Mouse (Mus musculus): ENCODE data around the gene Dnajb14. TPM values are rescaled to one million over a fixed set of nuclear protein-coding genes. Genes with fewer than 3 reads are reported as not detected.
A peak's percentile ranks its signal among the peaks of the same experiment; 100 is the strongest.

Gene Dnajb14
- polyA plus RNA-seq, 1 experiment from 2014 or later, result 12.1 TPM

GRCm38 (mm10) chr3:137887961-137888360 lies 20.5 kb downstream of the Dnajb14 start:
- TF ChIP-seq CTCF (IDR thresholded peaks at IDR 0.05; ENCODE audit: low read depth), result no peak
- Histone ChIP-seq H3K36me3 (ENCODE audit: insufficient read depth, low read length) (peaks cover 22% of the 10 kb centered on the region), H3K27me3 (ENCODE audit: insufficient read depth, low read length) (no peaks in the 10 kb centered on the region), H3K4me2 (ENCODE audit: low read length) (no peak overlapping the region), H3K9me3 (replicated peaks; ENCODE audit: low read length) (no peaks in the 10 kb centered on the region), H3K4me1 (replicated peaks; ENCODE audit: insufficient read depth, low read length) (no peaks in the 10 kb centered on the region), H3K9ac (ENCODE audit: low read depth, low read length) (no peak overlapping the region), H3K4me3 (replicated peaks; ENCODE audit: low read depth, low read length) (no peak overlapping the region), H3K27ac (no peak overlapping the region)
- no peak for ATAC-seq (replicated peaks; ENCODE audit: low FRiP score, low read depth)
- WGBS, result 87% methylated on average over 7 of the region's 7 CpGs
- no peak for DNase-seq (ENCODE audit: low spot score)

- Histone ChIP-seq H3K4me2 (ENCODE audit: low read length) (no peak overlapping the region), H3K36me3 (ENCODE audit: insufficient read depth, low read length) (peaks cover 26% of the 10 kb centered on the region), H3K4me3 (replicated peaks; ENCODE audit: low read depth, low read length) (no peak overlapping the region), H3K9me3 (replicated peaks; ENCODE audit: low read length) (no peaks in the 10 kb centered on the region), H3K4me1 (replicated peaks; ENCODE audit: insufficient read depth, low read length) (no peaks in the 10 kb centered on the region), H3K27ac (no peak overlapping the region), H3K9ac (ENCODE audit: low read depth, low read length) (no peak overlapping the region), H3K27me3 (ENCODE audit: insufficient read depth, low read length) (no peaks in the 10 kb centered on the region)
- DNase-seq (ENCODE audit: low spot score) (no peak), ATAC-seq (replicated peaks; ENCODE audit: low FRiP score, low read depth) (no peak)
- 84% methylated on average over 3 of the region's 3 CpGs for WGBS
- no peak for TF ChIP-seq CTCF (IDR thresholded peaks at IDR 0.05; ENCODE audit: low read depth)
Observed at GRCm38 (mm10) chr3:137891089-137891488, 23.6 kb downstream of the Dnajb14 start.

GRCm38 (mm10) chr3:137892118-137892517 lies 24.6 kb downstream of the Dnajb14 start:
- Histone ChIP-seq H3K4me3 (replicated peaks; ENCODE audit: low read depth, low read length) (no peak overlapping the region), H3K4me2 (ENCODE audit: low read length) (no peak overlapping the region), H3K9me3 (replicated peaks; ENCODE audit: low read length) (no peaks in the 10 kb centered on the region), H3K9ac (ENCODE audit: low read depth, low read length) (no peak overlapping the region), H3K36me3 (ENCODE audit: insufficient read depth, low read length) (peaks cover 26% of the 10 kb centered on the region), H3K4me1 (replicated peaks; ENCODE audit: insufficient read depth, low read length) (no peaks in the 10 kb centered on the region), H3K27me3 (ENCODE audit: insufficient read depth, low read length) (no peaks in the 10 kb centered on the region), H3K27ac (no peak overlapping the region)
- no peak for TF ChIP-seq CTCF (IDR thresholded peaks at IDR 0.05; ENCODE audit: low read depth)
- no peak for DNase-seq (ENCODE audit: low spot score)
- WGBS, result 95% methylated on average over 4 of the region's 4 CpGs
- no peak for ATAC-seq (replicated peaks; ENCODE audit: low FRiP score, low read depth)

GRCm38 (mm10) chr3:137893789-137894188 lies 26.3 kb downstream of the Dnajb14 start:
- H3K36me3 ChIP-seq (ENCODE audit: insufficient read depth, low read length), result peaks cover 35% of the 10 kb centered on the region; the same call in 1 of the 2 replicates
- ATAC-seq (replicated peaks; ENCODE audit: low FRiP score, low read depth), result no peak

GRCm38 (mm10) chr3:137895196-137895595 lies 27.7 kb downstream of the Dnajb14 start:
- 87% methylated on average over 3 of the region's 3 CpGs for WGBS
- peak; percentile 53 for TF ChIP-seq CTCF (IDR thresholded peaks at IDR 0.05; ENCODE audit: low read depth)
- no peak for DNase-seq (ENCODE audit: low spot score)
- peaks cover 27% of the 10 kb centered on the region; the same call in 1 of the 2 replicates for H3K36me3 ChIP-seq (ENCODE audit: insufficient read depth, low read length)
- H3K4me2 ChIP-seq (ENCODE audit: low read length), result no peak overlapping the region
- H3K4me1 ChIP-seq (replicated peaks; ENCODE audit: insufficient read depth, low read length), result no peaks in the 10 kb centered on the region
- H3K27me3 ChIP-seq (ENCODE audit: insufficient read depth, low read length), result no peaks in the 10 kb centered on the region
- no peak overlapping the region for H3K4me3 ChIP-seq (replicated peaks; ENCODE audit: low read depth, low read length)
- H3K9ac ChIP-seq (ENCODE audit: low read depth, low read length), result no peak overlapping the region
- no peak for ATAC-seq (replicated peaks; ENCODE audit: low FRiP score, low read depth)
- no peak overlapping the region for H3K27ac ChIP-seq
- no peaks in the 10 kb centered on the region for H3K9me3 ChIP-seq (replicated peaks; ENCODE audit: low read length)

More at GRCm38 (mm10) chr3:137893789-137894188, 26.3 kb downstream of the Dnajb14 start:
- 89% methylated on average over 4 of the region's 4 CpGs for WGBS
- H3K9me3 ChIP-seq (replicated peaks; ENCODE audit: low read length), result no peaks in the 10 kb centered on the region
- H3K4me2 ChIP-seq (ENCODE audit: low read length), result no peak overlapping the region
- no peak for TF ChIP-seq CTCF (IDR thresholded peaks at IDR 0.05; ENCODE audit: low read depth)
- no peak for DNase-seq (ENCODE audit: low spot score)
- no peak overlapping the region for H3K9ac ChIP-seq (ENCODE audit: low read depth, low read length)
- no peak overlapping the region for H3K27ac ChIP-seq
- H3K27me3 ChIP-seq (ENCODE audit: insufficient read depth, low read length), result no peaks in the 10 kb centered on the region
- H3K4me1 ChIP-seq (replicated peaks; ENCODE audit: insufficient read depth, low read length), result no peaks in the 10 kb centered on the region
- H3K4me3 ChIP-seq (replicated peaks; ENCODE audit: low read depth, low read length), result no peak overlapping the region

GRCm38 (mm10) chr3:137896386-137896785 lies 28.9 kb downstream of the Dnajb14 start:
- 49% methylated on average over 4 of the region's 4 CpGs for WGBS
- H3K9me3 ChIP-seq (replicated peaks; ENCODE audit: low read length), result no peaks in the 10 kb centered on the region
- DNase-seq (ENCODE audit: low spot score) (peak; percentile 11), ATAC-seq (replicated peaks; ENCODE audit: low FRiP score, low read depth) (no peak)
- H3K4me1 ChIP-seq (replicated peaks; ENCODE audit: insufficient read depth, low read length), result no peaks in the 10 kb centered on the region
- no peak overlapping the region for H3K4me2 ChIP-seq (ENCODE audit: low read length)
- TF ChIP-seq CTCF (IDR thresholded peaks at IDR 0.05; ENCODE audit: low read depth), result no peak
- no peaks in the 10 kb centered on the region for H3K27me3 ChIP-seq (ENCODE audit: insufficient read depth, low read length)
- H3K27ac ChIP-seq, result no peak overlapping the region
- no peak overlapping the region for H3K9ac ChIP-seq (ENCODE audit: low read depth, low read length)
- no peak overlapping the region for H3K4me3 ChIP-seq (replicated peaks; ENCODE audit: low read depth, low read length)
- peaks cover 27% of the 10 kb centered on the region; the same call in 1 of the 2 replicates for H3K36me3 ChIP-seq (ENCODE audit: insufficient read depth, low read length)

- no peak overlapping the region for H3K9ac ChIP-seq (ENCODE audit: low read depth, low read length)
- no peaks in the 10 kb centered on the region for H3K9me3 ChIP-seq (replicated peaks; ENCODE audit: low read length)
- ATAC-seq (replicated peaks; ENCODE audit: low FRiP score, low read depth), result no peak
- 93% methylated on average over 3 of the region's 3 CpGs for WGBS
- H3K4me2 ChIP-seq (ENCODE audit: low read length), result no peak overlapping the region
- no peak overlapping the region for H3K4me3 ChIP-seq (replicated peaks; ENCODE audit: low read depth, low read length)
- no peaks in the 10 kb centered on the region for H3K4me1 ChIP-seq (replicated peaks; ENCODE audit: insufficient read depth, low read length)
- DNase-seq (ENCODE audit: low spot score), result no peak
- peaks cover 27% of the 10 kb centered on the region; the same call in 1 of the 2 replicates for H3K36me3 ChIP-seq (ENCODE audit: insufficient read depth, low read length)
- H3K27ac ChIP-seq, result no peak overlapping the region
- no peak for TF ChIP-seq CTCF (IDR thresholded peaks at IDR 0.05; ENCODE audit: low read depth)
- no peaks in the 10 kb centered on the region for H3K27me3 ChIP-seq (ENCODE audit: insufficient read depth, low read length)
Observed at GRCm38 (mm10) chr3:137896867-137897266, 29.4 kb downstream of the Dnajb14 start.
